Mouse (Mus musculus): ENCODE measurements around the gene Atp6v1g2.

Atp6v1g2 gene

GRCm38 (mm10) chr17:35257378-35257777 is 23.9 kb downstream of the Atp6v1g2 start:
- DNase-seq = no peak

- peak; percentile 90 for DNase-seq
Observed at GRCm38 (mm10) chr17:35257824-35258491, 24.5 kb downstream of the Atp6v1g2 start.

- DNase-seq = peak; percentile 25
Observed at GRCm38 (mm10) chr17:35258492-35259478, 25.3 kb downstream of the Atp6v1g2 start.

- peak; percentile 18 for DNase-seq
Observed at GRCm38 (mm10) chr17:35259621-35260020, 26.2 kb downstream of the Atp6v1g2 start.

GRCm38 (mm10) chr17:35261651-35262050 is 28.2 kb downstream of the Atp6v1g2 start:
- peak; percentile 26 for DNase-seq

- DNase-seq = peak; percentile 93
Observed at GRCm38 (mm10) chr17:35262664-35263522, 29.4 kb downstream of the Atp6v1g2 start, which contains the start of gene H2-D1. TSS of gene H2-D1 (plus strand) at chr17:35262730.

GRCm38 (mm10) chr17:35263523-35263883 is 30.0 kb downstream of the Atp6v1g2 start:
- peak; percentile 20 for DNase-seq

GRCm38 (mm10) chr17:35267399-35268086 is 34.1 kb downstream of the Atp6v1g2 start:
- no peak for DNase-seq

GRCm38 (mm10) chr17:35269653-35270347 is 36.3 kb downstream of the Atp6v1g2 start:
- no peak for DNase-seq

- no peak for DNase-seq
Observed at GRCm38 (mm10) chr17:35272249-35272648, 38.8 kb downstream of the Atp6v1g2 start.

GRCm38 (mm10) chr17:35274770-35275169 is 41.3 kb downstream of the Atp6v1g2 start:
- DNase-seq = peak; percentile 73

- DNase-seq = no peak
Observed at GRCm38 (mm10) chr17:35276304-35276864, 42.9 kb downstream of the Atp6v1g2 start.

- DNase-seq = no peak
Observed at GRCm38 (mm10) chr17:35278049-35278448, 44.6 kb downstream of the Atp6v1g2 start.

- DNase-seq = no peak
Observed at GRCm38 (mm10) chr17:35278957-35279688, 45.7 kb downstream of the Atp6v1g2 start.

GRCm38 (mm10) chr17:35280276-35280675 is 46.8 kb downstream of the Atp6v1g2 start:
- no peak for DNase-seq

GRCm38 (mm10) chr17:35285431-35285830 is 52.0 kb downstream of the Atp6v1g2 start:
- DNase-seq = no peak
